Mouse (Mus musculus): ENCODE results near the gene Raf1. TPM values are rescaled to one million over a fixed set of nuclear protein-coding genes. Genes with fewer than 3 reads are reported as not detected.

Gene Raf1
- polyA plus RNA-seq, 1 experiment from 2014 or later = 67.4 TPM

DNA sequence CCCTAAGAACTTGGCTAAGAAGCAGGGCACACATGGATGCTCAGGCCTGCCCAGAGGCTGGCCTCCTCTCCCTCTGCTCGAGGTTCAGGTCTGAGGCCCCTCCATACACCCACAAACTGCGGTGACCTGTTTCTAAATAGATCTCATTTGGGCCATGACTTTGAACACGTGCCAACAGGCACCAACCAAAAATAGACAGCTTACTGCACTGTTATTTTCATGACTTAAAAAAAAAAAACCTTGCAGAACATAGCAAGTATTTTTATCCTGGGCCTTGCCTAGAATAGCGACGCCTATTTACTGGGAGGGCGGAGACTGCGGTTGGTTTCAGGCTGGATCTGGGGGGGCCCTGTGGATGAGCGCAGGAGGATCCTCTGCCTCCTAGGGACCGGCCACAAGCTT lies 18.0 kb upstream of the Raf1 start:
- H3K27ac ChIP-seq = 0 out of 2 replicates have a peak overlapping the region, but pooled peaks have one; percentile 19
- no peak overlapping the region for H3K4me2 ChIP-seq (ENCODE audit: low read length)
- no peak for ATAC-seq (replicated peaks; ENCODE audit: low FRiP score, low read depth)
- 50% methylated on average over 9 of the region's 9 CpGs for WGBS
- H3K36me3 ChIP-seq (ENCODE audit: insufficient read depth, low read length) = no peaks in the 10 kb centered on the region
- no peak overlapping the region for H3K9ac ChIP-seq (ENCODE audit: low read depth, low read length)
- TF ChIP-seq CTCF (IDR thresholded peaks at IDR 0.05; ENCODE audit: low read depth) = no peak
- no peak overlapping the region for H3K4me3 ChIP-seq (replicated peaks; ENCODE audit: low read depth, low read length)
- peak; percentile 25 for DNase-seq (ENCODE audit: low spot score)
- no peaks in the 10 kb centered on the region for H3K27me3 ChIP-seq (ENCODE audit: insufficient read depth, low read length)
- H3K4me1 ChIP-seq (replicated peaks; ENCODE audit: insufficient read depth, low read length) = no peaks in the 10 kb centered on the region
- no peaks in the 10 kb centered on the region for H3K9me3 ChIP-seq (replicated peaks; ENCODE audit: low read length)

DNA sequence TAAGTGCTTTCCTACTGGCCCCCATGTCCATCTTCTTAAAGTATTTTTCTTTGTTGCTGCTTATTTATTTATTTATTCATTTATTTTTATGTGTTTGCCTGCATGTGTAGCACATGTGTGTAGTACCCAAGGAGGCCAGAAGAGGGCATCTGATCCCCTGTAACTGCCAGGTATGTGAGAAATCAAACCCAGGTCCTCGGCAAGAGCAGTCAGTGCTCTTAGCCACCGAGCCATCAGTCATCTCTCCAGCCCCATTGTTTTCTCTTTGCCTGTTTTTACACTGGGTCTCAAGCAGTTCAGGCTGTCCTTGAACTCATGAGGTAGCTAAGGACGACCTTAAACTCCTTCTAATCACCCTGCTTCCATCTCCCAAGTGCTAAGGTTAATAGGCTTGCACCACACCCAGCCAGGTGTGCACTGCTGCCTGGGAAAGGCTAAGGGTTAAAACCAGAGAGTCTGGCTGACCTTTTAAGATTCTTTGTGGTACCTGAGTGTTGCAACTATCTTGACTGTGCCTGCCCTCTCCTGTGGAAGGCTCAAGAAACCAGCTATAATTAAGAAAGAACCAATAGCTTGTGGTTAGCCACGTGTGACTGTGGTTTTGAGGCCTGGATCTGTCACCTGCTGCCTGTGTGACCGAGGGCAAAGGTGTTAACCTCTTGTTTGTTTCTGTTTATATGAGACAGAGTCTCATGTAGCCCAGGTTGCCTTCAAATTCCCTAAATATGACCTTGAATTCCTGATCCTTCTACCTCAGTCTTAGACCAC lies 16.7 kb upstream of the Raf1 start:
- Histone ChIP-seq H3K4me1 (replicated peaks; ENCODE audit: insufficient read depth, low read length) (no peaks in the 10 kb centered on the region), H3K27ac (peak overlapping the region; percentile 47; the same call in 1 of the 2 replicates), H3K36me3 (ENCODE audit: insufficient read depth, low read length) (no peaks in the 10 kb centered on the region), H3K4me2 (ENCODE audit: low read length) (no peak overlapping the region), H3K4me3 (replicated peaks; ENCODE audit: low read depth, low read length) (no peak overlapping the region), H3K9me3 (replicated peaks; ENCODE audit: low read length) (no peaks in the 10 kb centered on the region), H3K9ac (ENCODE audit: low read depth, low read length) (no peak overlapping the region), H3K27me3 (ENCODE audit: insufficient read depth, low read length) (no peaks in the 10 kb centered on the region)
- 67% methylated on average over 5 of the region's 5 CpGs for WGBS
- TF ChIP-seq CTCF (IDR thresholded peaks at IDR 0.05; ENCODE audit: low read depth) = peak; percentile 59
- peak; percentile 23 for DNase-seq (ENCODE audit: low spot score)
- no peak for ATAC-seq (replicated peaks; ENCODE audit: low FRiP score, low read depth)

DNA sequence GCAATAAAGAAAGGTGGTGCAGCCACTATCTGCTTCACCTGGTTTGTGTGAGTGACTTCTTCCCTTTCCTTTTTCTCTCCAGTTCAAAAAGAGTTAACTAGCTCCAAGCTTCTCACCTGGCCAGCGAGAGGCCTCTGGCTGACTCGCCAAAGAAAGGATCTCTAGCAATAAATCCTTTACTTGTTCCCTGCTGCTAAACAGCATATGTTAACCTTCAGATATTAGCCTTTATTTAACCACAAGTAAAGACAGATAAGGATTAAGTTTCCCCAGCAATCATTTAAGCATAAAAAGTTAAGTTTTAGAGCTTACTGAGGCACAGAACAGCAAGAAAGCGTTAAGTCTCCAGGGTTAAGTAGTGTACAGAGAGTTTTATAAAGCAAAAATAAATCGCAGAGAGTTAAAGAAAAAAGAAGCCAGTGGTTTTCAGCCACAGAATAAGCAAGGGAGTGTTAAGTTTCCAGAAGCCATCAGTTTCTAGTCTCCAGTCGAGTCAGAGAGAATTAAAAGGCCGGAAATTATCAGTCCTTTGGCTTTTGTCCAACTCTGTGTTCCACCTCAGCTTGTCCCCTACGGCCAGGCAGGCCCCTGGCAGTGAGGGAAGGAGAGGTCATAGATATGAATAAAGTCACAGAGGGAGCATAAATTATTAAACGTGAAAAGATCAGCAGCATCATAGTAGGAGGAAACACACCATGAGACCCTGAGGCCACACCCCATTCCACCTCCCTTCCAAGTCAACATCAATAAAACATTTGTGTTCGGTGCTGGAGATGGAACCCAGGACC lies 15.9 kb upstream of the Raf1 start:
- DNase-seq (ENCODE audit: low spot score) (peak; percentile 51), ATAC-seq (replicated peaks; ENCODE audit: low FRiP score, low read depth) (no peak; the same call in 1 of the 2 replicates)
- Histone ChIP-seq H3K9ac (ENCODE audit: low read depth, low read length) (no peak overlapping the region), H3K4me2 (ENCODE audit: low read length) (no peak overlapping the region), H3K4me3 (replicated peaks; ENCODE audit: low read depth, low read length) (no peak overlapping the region), H3K4me1 (replicated peaks; ENCODE audit: insufficient read depth, low read length) (no peaks in the 10 kb centered on the region), H3K9me3 (replicated peaks; ENCODE audit: low read length) (no peaks in the 10 kb centered on the region), H3K27me3 (ENCODE audit: insufficient read depth, low read length) (no peaks in the 10 kb centered on the region), H3K27ac (peak overlapping the region; percentile 47), H3K36me3 (ENCODE audit: insufficient read depth, low read length) (no peaks in the 10 kb centered on the region)
- WGBS = 30% methylated on average over 9 of the region's 9 CpGs
- TF ChIP-seq CTCF (IDR thresholded peaks at IDR 0.05; ENCODE audit: low read depth) = no peak

DNA sequence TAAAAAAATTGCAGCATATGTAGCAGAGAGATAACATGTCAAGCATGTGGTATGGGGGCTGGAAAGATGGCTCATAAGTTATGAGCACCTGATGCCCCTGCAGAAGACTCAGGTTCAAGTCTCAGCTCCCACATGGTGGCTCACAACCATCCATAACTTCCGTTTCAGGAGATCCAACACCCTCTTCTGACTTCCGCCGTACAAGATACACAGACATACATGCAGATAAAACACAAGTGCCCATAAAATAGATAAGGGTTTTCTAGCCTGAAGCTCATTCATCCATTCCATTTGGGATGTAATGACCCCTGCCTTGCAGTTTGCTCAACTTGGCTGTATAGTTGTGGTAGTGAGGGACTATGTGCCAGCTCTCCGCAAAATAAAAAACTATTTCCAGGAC lies 13.7 kb upstream of the Raf1 start:
- H3K4me2 ChIP-seq (ENCODE audit: low read length) = no peak overlapping the region
- no peaks in the 10 kb centered on the region for H3K4me1 ChIP-seq (replicated peaks; ENCODE audit: insufficient read depth, low read length)
- H3K9ac ChIP-seq (ENCODE audit: low read depth, low read length) = no peak overlapping the region
- H3K27me3 ChIP-seq (ENCODE audit: insufficient read depth, low read length) = no peaks in the 10 kb centered on the region
- H3K36me3 ChIP-seq (ENCODE audit: insufficient read depth, low read length) = no peaks in the 10 kb centered on the region
- 92% methylated on average over 4 of the region's 4 CpGs for WGBS
- no peak overlapping the region for H3K4me3 ChIP-seq (replicated peaks; ENCODE audit: low read depth, low read length)
- no peak overlapping the region for H3K27ac ChIP-seq
- DNase-seq (ENCODE audit: low spot score) (no peak), ATAC-seq (replicated peaks; ENCODE audit: low FRiP score, low read depth) (no peak)
- no peak for TF ChIP-seq CTCF (IDR thresholded peaks at IDR 0.05; ENCODE audit: low read depth)
- H3K9me3 ChIP-seq (replicated peaks; ENCODE audit: low read length) = 0 out of 2 replicates have a peak, but pooled peaks cover 4% of the 10 kb centered on the region

DNA sequence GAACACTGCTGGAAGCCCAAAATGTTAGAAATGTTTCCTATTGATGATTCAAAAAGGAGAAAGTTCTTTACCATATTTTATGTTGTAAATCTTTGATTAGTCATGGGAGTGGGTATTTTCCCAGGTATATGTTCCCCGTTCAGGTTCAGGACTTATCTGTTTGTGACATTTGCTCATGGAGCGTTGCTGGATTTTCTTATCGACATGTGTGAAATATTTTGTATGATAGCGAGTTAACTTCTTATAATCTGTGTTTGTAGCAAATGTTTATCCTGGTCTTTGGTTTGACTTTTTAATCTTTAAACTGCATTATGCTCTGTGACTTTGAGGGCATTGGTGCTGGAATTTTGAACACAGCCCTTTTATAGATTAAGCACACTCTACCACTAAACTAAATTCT lies 12.2 kb upstream of the Raf1 start:
- WGBS = 87% methylated on average over 4 of the region's 4 CpGs
- Histone ChIP-seq H3K4me3 (replicated peaks; ENCODE audit: low read depth, low read length) (no peak overlapping the region), H3K4me2 (ENCODE audit: low read length) (no peak overlapping the region), H3K27me3 (ENCODE audit: insufficient read depth, low read length) (no peaks in the 10 kb centered on the region), H3K9ac (ENCODE audit: low read depth, low read length) (no peak overlapping the region), H3K36me3 (ENCODE audit: insufficient read depth, low read length) (no peaks in the 10 kb centered on the region), H3K27ac (no peak overlapping the region), H3K4me1 (replicated peaks; ENCODE audit: insufficient read depth, low read length) (no peaks in the 10 kb centered on the region), H3K9me3 (replicated peaks; ENCODE audit: low read length) (0 out of 2 replicates have a peak, but pooled peaks cover 4% of the 10 kb centered on the region)
- TF ChIP-seq CTCF (IDR thresholded peaks at IDR 0.05; ENCODE audit: low read depth) = no peak
- ATAC-seq (replicated peaks; ENCODE audit: low FRiP score, low read depth) (no peak), DNase-seq (ENCODE audit: low spot score) (no peak)

DNA sequence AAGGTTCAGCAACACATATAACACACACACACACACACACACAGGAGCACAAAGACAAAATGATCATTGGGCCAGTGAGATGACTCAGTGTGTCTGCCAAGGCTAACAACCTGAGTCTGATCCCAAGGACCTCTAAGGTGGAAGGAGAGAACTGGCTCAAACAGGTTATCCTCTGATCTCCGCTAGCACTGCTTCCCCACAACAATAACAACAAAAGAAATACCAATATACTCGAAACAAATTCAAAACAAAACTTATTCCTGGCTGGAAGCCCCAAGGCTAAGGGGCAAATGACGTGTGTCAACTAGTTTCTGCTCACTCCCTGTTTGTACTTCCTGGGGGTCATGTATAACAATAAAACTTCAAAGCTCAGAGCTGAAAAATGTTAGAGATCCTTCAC lies 11.3 kb upstream of the Raf1 start:
- WGBS = 49% methylated on average over 3 of the region's 3 CpGs
- H3K27me3 ChIP-seq (ENCODE audit: insufficient read depth, low read length) = no peaks in the 10 kb centered on the region
- no peak for TF ChIP-seq CTCF (IDR thresholded peaks at IDR 0.05; ENCODE audit: low read depth)
- H3K4me1 ChIP-seq (replicated peaks; ENCODE audit: insufficient read depth, low read length) = no peaks in the 10 kb centered on the region
- no peak overlapping the region for H3K27ac ChIP-seq
- no peak overlapping the region for H3K4me2 ChIP-seq (ENCODE audit: low read length)
- no peaks in the 10 kb centered on the region for H3K36me3 ChIP-seq (ENCODE audit: insufficient read depth, low read length)
- ATAC-seq (replicated peaks; ENCODE audit: low FRiP score, low read depth) = no peak
- H3K4me3 ChIP-seq (replicated peaks; ENCODE audit: low read depth, low read length) = no peak overlapping the region
- no peak overlapping the region for H3K9ac ChIP-seq (ENCODE audit: low read depth, low read length)
- H3K9me3 ChIP-seq (replicated peaks; ENCODE audit: low read length) = 0 out of 2 replicates have a peak, but pooled peaks cover 4% of the 10 kb centered on the region
- DNase-seq (ENCODE audit: low spot score) = no peak

All from kidney, postnatal 0 days (tissue).